Mouse (Mus musculus) erythroblast, embryonic 14.5 days (primary cell): ENCODE results near the gene Fev. TPM values are rescaled to one million over a fixed set of nuclear protein-coding genes. Genes with fewer than 3 reads are reported as not detected.

Experiments
- H3K27me3 ChIP-seq: 2 replicates; pipeline ENCODE4 v1.6.1; 2012; ENCODE audit warnings: inconsistent platforms; ENCODE audit not compliant: control insufficient read depth
- H3K36me3 ChIP-seq: 2 replicates; pipeline ENCODE4 v1.6.1; 2012; ENCODE audit warnings: mild to moderate bottlenecking, inconsistent platforms; ENCODE audit not compliant: control insufficient read depth
- H3K4me1 ChIP-seq: 2 replicates; pipeline ENCODE4 v1.6.1; 2012; ENCODE audit warnings: inconsistent platforms; ENCODE audit not compliant: control insufficient read depth
- H3K4me3 ChIP-seq: replicated peaks from 2 replicates; pipeline ENCODE3; 2012; ENCODE audit warnings: moderate library complexity, mild to moderate bottlenecking, inconsistent platforms
- H3K9me3 ChIP-seq: 2 replicates; pipeline ENCODE4 v1.6.1; 2012; ENCODE audit warnings: low read length, inconsistent platforms, mixed read lengths; ENCODE audit not compliant: control insufficient read depth
- GATA1 ChIP-seq: IDR thresholded peaks from 2 replicates; pipeline ENCODE4 v1.6.1; 2012; ENCODE audit warnings: low read length, inconsistent platforms, mixed read lengths
- TAL1 ChIP-seq: IDR thresholded peaks from 3 replicates; pipeline ENCODE4 v1.6.1; 2012; ENCODE audit warnings: low read length, inconsistent platforms, mixed read lengths
- polyA plus RNA-seq: library from polyadenylated mRNA; stranded (reverse); fragments of >175 nt; gene quantifications from 2 replicates; pipeline ENCODE4 v1.2.3, GENCODE M21; 2012

Fev gene
- polyA plus RNA-seq, 1 experiment = not detected

DNA sequence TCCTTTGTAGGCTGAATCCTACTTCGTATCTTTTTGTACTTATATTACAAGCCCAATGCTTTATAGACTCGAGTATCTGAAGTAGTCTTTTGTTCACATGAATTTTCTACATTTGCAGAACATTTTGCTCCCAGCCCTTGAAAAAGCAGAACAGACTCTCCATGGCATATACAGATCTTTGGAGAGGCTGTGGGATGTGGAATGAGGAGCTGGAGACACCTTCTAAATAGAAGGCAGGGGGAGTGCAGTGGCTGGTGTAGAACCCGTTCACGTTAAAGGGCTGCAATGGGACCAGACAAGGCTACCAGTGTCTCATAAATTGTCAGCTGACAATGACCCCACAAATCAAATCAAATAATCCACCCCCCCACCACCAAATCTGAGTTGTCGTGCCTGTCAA is 36.3 kb downstream of the Fev start:
- Histone ChIP-seq H3K36me3 (no peaks in the 10 kb centered on the region), H3K4me3 (no peak overlapping the region), H3K27me3 (peaks cover 49% of the 10 kb centered on the region), H3K4me1 (no peaks in the 10 kb centered on the region), H3K9me3 (no peaks in the 10 kb centered on the region)
- TF ChIP-seq GATA1 = no peak
- no peak for TF ChIP-seq TAL1

DNA sequence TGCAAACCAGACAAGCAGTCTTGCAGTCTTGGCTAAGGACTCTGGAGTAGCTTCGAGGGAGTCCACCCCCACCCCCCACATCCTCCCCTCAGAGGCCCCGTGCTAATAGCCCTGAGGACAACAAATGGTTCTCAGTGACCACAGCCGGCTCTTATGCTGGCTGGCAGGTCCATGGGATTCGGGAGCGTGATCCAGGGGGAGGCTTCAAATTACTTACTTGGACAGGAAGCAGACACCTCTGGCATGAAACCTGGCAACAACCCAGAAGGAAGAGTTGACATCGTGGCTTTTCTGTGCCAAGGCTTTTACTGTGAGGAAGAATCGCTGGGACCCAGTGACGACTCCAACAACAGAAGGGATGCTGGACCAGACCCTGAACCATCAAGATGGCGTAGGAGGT is 38.9 kb downstream of the Fev start:
- Histone ChIP-seq H3K4me1 (no peaks in the 10 kb centered on the region), H3K4me3 (no peak overlapping the region), H3K27me3 (peaks cover 26% of the 10 kb centered on the region), H3K36me3 (no peaks in the 10 kb centered on the region), H3K9me3 (no peaks in the 10 kb centered on the region)
- TF ChIP-seq GATA1 (no peak), TAL1 (no peak)

DNA sequence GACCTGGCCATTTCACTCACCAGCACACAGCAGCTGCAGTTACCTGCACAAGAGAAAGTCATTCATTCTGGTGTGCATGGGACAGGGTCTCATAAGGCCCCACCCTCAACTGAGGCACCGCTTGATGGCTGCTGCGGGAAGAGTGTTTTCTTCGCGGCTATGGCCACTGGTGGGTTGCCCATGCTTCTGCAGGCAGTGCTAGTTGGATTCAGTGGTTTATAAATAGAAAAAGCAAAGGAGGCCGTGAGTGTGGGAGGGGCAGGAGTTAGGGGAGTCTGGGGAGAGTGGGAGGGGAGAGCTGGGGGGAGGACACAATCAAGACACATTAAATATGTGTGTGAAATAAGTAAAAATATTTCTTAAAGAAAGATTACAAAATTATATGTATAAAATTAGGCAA is 42.1 kb downstream of the Fev start:
- Histone ChIP-seq H3K4me1 (no peaks in the 10 kb centered on the region), H3K27me3 (peaks cover 3% of the 10 kb centered on the region), H3K36me3 (no peaks in the 10 kb centered on the region), H3K9me3 (no peaks in the 10 kb centered on the region), H3K4me3 (no peak overlapping the region)
- TF ChIP-seq TAL1 (no peak), GATA1 (no peak)

DNA sequence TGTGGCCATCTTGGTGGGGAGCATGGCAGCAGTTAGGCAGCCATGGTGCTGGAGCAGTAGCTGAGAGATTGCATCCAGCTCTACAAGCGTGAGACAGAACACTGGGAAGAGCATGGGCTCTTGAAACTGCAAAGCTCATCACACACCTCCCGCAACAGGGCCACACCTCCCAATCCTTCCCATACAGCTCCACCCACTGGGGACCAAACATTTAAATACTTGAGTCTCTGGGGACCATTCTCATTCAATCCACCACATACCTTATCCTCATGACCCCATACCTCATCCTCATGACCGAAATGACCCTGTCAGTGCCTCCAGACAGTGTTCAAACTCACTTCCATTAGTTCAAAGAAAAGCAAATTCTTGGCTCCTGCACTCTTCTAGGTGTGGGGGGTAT is 52.0 kb downstream of the Fev start:
- H3K36me3 ChIP-seq = no peaks in the 10 kb centered on the region
- H3K4me1 ChIP-seq = no peaks in the 10 kb centered on the region
- no peaks in the 10 kb centered on the region for H3K9me3 ChIP-seq
- H3K4me3 ChIP-seq = no peak overlapping the region
- no peaks in the 10 kb centered on the region for H3K27me3 ChIP-seq
- TF ChIP-seq TAL1 (no peak), GATA1 (no peak)

Other genes starting within 250 kb of the Fev start
- 0.12 and 0.24 TPM in 2 replicates for gene Ttll4, start 223.7 kb downstream of the Fev start, polyA plus RNA-seq
- gene Cyp27a1, start 171.8 kb downstream of the Fev start, polyA plus RNA-seq = 0.02 and 0.05 TPM in 2 replicates
- gene Prkag3, start 136.2 kb downstream of the Fev start, polyA plus RNA-seq = 0.02 TPM in 1 of 2 replicates, not detected in the other
- gene Wnt6, start 113.5 kb downstream of the Fev start, polyA plus RNA-seq = not detected in 2 replicates
- gene Wnt10a, start 93.9 kb downstream of the Fev start, polyA plus RNA-seq = 0.02 and 0.04 TPM in 2 replicates
- not detected in 2 replicates for gene Cdk5r2, start 30.5 kb downstream of the Fev start, polyA plus RNA-seq
- gene Cryba2, start 7.7 kb upstream of the Fev start, polyA plus RNA-seq = not detected in 2 replicates
- gene Cfap65, start 50.2 kb upstream of the Fev start, polyA plus RNA-seq = not detected in 2 replicates
- 0.06 and 0.19 TPM in 2 replicates for gene Ihh, start 66.3 kb upstream of the Fev start, polyA plus RNA-seq
- 0.05 and 0.08 TPM in 2 replicates for gene Nhej1, start 239.8 kb upstream of the Fev start, polyA plus RNA-seq
- gene Slc23a3, start 248.5 kb upstream of the Fev start, polyA plus RNA-seq = 0.05 TPM in 1 of 2 replicates, not detected in the other